Mouse (Mus musculus): ENCODE measurements around the gene Rpia. TPM values are rescaled to one million over a fixed set of nuclear protein-coding genes. Genes with fewer than 3 reads are reported as not detected.
A peak's percentile ranks its signal among the peaks of the same experiment; 100 is the strongest.

Gene Rpia
- polyA plus RNA-seq, 1 experiment = 15.1 TPM

DNA sequence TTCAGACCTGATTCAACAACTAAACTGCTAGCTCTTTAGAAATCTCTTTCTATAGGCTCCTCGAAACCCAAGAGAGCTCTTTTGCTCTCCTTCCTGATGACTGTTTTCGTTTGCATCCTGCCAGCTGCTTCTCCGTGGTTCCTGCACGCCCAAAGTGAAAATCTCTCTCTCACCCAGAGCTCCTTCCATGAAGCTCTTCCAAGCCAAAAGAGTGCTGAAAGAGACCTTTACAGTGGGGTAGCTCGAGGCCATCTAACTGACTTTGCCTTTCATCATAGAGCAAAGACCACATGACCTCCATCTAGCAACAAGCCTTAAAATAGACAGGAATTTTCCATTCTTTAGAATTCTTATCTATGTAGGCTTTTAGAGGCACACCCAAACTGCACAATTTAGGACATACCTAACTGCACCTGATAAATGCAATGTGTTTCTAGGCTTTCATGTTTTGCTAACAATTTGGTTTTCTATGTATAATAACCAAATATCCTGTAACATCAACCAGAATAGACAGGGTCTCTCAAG, 30.4 kb upstream of the Rpia start:
- TF ChIP-seq POLR2A (IDR thresholded peaks at IDR 0.05; ENCODE audit: extremely low read depth, insufficient read depth, low read length) (no peak), CTCF (IDR thresholded peaks at IDR 0.05; ENCODE audit: extremely low read depth, insufficient read depth, low read length) (no peak)
- H3K4me1 ChIP-seq (ENCODE audit: control insufficient read depth, insufficient read depth, low read length) = no peaks in the 10 kb centered on the region; the same call in 1 of the 2 replicates

DNA sequence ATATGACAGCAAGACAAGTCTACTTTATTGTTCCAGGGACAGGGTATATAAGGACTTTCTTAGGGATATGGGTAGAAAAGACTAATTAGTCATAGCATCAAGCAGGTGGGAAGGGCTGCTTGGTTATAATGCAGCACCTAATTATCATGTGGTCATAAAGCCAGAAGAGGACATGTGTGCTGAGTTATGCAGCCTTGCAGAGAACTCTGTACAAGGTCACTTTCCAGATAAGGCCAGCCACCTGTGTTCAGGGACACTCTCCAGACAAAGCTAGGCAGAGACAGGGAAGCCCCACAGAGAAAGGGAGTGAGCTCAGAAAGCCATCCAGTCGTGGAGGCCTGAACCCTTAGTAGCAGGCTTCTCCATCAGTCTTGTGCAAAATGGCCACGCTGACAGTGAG, 29.5 kb upstream of the Rpia start:
- H3K4me1 ChIP-seq (ENCODE audit: control insufficient read depth, insufficient read depth, low read length) = no peaks in the 10 kb centered on the region; the same call in 1 of the 2 replicates
- H3K4me3 ChIP-seq (ENCODE audit: insufficient read depth, low read length) = no peak overlapping the region
- no peak overlapping the region for H3K27ac ChIP-seq (ENCODE audit: insufficient read depth, low read length)
- TF ChIP-seq POLR2A (IDR thresholded peaks at IDR 0.05; ENCODE audit: extremely low read depth, insufficient read depth, low read length) (no peak), CTCF (IDR thresholded peaks at IDR 0.05; ENCODE audit: extremely low read depth, insufficient read depth, low read length) (no peak)

More for the DNA sequence above, 30.4 kb upstream of the Rpia start:
- Histone ChIP-seq H3K27ac (ENCODE audit: insufficient read depth, low read length) (no peak overlapping the region), H3K4me3 (ENCODE audit: insufficient read depth, low read length) (no peak overlapping the region)

DNA sequence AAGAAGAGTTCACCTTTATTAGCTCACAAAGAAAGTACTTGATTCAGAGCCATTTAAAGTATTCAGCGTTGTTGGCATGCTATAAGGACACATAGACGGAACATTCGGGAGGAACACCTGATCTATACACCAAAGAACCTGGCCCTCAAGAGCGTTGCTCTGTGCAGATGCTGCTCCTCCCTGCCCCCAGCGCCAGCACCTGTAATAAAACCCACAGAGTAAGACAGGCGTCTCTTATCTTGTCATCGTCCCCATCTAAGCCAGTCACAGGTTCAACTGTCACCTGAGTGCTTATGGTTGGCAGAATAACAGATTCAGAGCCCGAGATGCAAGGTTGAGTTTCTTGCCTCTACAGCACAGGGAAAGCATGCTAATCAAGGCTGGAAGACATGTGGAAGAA, 23.4 kb upstream of the Rpia start:
- no peak overlapping the region for H3K4me3 ChIP-seq (ENCODE audit: insufficient read depth, low read length)
- no peaks in the 10 kb centered on the region for H3K4me1 ChIP-seq (ENCODE audit: control insufficient read depth, insufficient read depth, low read length)
- H3K27ac ChIP-seq (ENCODE audit: insufficient read depth, low read length) = no peak overlapping the region
- TF ChIP-seq POLR2A (IDR thresholded peaks at IDR 0.05; ENCODE audit: extremely low read depth, insufficient read depth, low read length) (no peak), CTCF (IDR thresholded peaks at IDR 0.05; ENCODE audit: extremely low read depth, insufficient read depth, low read length) (no peak)

DNA sequence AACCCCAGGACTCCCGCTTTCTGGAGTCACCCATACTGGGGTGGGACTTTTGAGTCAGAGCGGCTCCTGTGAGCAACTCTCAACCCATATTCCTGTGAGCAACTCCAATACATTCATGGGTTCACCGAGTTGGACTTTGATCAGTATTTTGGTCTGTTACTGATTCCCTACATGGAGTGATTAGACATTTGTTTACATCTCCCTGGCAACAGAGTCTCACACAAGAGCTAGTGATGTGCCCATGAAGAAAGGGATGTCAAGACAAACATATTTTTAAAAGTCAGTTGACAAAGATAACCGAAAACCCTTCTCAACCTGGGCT, 22.6 kb upstream of the Rpia start:
- Histone ChIP-seq H3K4me3 (ENCODE audit: insufficient read depth, low read length) (no peak overlapping the region), H3K27ac (ENCODE audit: insufficient read depth, low read length) (no peak overlapping the region), H3K4me1 (ENCODE audit: control insufficient read depth, insufficient read depth, low read length) (no peaks in the 10 kb centered on the region)
- TF ChIP-seq CTCF (IDR thresholded peaks at IDR 0.05; ENCODE audit: extremely low read depth, insufficient read depth, low read length) (no peak), POLR2A (IDR thresholded peaks at IDR 0.05; ENCODE audit: extremely low read depth, insufficient read depth, low read length) (no peak)

DNA sequence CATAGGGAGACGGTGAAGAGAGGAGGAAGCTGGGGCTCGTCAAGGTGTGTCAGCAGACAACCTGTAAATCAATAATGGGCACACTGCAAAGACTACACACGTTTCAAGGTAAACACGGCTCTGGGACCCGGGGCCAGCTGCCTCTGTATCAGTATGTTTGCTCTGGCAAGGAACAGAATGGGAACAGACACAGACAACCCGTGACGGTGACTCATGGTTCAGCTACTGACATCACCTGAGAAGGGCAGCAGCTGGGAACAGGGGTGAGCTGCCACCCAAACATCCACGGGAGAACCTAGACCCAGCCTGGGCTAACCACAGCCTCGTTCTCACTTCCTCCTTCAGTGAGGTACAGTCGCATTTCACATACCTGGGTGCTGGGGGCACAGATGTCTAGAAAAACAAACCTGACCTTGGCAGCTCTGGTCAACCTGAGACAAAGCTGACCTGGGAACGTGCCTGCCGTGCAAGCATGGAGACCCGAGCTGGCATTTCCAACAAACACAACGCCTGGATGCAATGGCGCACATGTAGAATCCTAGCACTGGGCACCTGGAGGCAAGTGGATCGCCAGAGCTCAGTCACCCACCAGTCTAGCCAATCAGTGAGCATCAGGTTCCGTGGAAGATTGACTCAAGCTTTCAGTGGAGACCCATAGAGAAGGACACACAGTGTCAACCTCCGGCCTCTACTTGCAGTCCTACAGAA, 22.0 kb upstream of the Rpia start:
- Histone ChIP-seq H3K4me3 (ENCODE audit: insufficient read depth, low read length) (no peak overlapping the region), H3K4me1 (ENCODE audit: control insufficient read depth, insufficient read depth, low read length) (no peaks in the 10 kb centered on the region), H3K27ac (ENCODE audit: insufficient read depth, low read length) (no peak overlapping the region)
- TF ChIP-seq CTCF (IDR thresholded peaks at IDR 0.05; ENCODE audit: extremely low read depth, insufficient read depth, low read length) (no peak), POLR2A (IDR thresholded peaks at IDR 0.05; ENCODE audit: extremely low read depth, insufficient read depth, low read length) (no peak)

DNA sequence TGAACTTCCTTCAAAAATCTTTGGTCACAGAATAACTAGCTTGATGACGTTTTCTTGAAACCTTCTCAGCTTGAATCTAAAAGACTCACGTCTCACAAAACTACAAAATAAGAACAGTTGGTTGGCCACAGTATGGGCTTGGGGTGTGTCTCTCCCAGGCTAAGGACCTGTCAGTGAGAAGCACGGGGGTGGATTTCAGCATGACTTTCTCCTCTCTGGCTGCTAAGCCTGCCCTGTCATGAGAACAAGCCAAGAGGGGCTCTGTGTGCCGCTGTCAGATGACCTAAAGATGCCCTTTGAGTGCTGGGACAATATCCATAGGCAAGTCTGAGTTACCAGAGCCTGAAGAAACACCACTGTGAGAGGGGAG, 20.5 kb upstream of the Rpia start:
- Histone ChIP-seq H3K4me1 (ENCODE audit: control insufficient read depth, insufficient read depth, low read length) (no peaks in the 10 kb centered on the region), H3K27ac (ENCODE audit: insufficient read depth, low read length) (no peak overlapping the region), H3K4me3 (ENCODE audit: insufficient read depth, low read length) (no peak overlapping the region)
- TF ChIP-seq POLR2A (IDR thresholded peaks at IDR 0.05; ENCODE audit: extremely low read depth, insufficient read depth, low read length) = no peak
- TF ChIP-seq CTCF (IDR thresholded peaks at IDR 0.05; ENCODE audit: extremely low read depth, insufficient read depth, low read length) = no peak

DNA sequence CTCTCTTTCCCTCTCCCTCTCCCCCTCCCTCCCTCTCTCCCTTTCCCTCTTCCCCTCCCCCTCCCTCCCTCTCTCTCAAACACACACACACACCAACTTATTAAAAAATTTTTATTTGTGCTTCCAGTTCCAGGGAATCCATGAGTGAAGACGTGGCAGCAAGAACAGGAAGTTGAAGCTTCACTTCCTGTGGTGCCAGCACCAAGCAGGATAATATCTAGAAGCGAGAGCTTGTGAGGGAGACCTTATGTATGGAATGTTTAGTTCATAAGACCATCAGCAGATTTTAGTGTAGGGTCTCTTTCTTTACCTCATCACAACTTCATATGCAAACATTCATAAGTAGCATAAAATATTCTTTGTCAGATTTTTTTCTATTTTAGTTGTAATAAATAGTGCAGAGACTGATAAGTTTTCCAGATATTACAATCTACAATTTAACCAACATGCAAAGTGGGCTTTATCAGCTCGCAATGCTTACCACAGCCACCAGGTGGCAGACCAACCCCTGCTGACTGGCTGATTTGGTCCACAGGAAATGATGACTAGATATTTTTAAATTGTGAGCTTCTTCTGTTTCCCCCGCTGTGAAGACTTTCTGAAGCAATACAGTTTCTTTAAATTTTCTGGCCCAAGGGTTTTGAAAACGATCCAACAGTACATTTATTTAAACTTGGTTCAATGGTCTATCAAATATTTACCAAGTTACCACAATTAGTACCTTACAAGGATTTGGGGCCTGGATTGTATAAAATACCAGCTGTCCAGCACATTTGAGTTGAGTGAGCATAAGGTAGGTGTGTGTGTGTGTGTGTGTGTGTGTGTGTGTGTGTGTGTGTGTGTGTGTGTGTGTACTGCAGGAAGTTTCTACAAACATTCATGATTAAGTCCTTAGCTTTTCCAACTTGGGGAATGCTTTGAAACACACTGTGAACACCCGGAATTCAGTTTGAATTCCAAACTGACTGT, 19.8 kb upstream of the Rpia start:
- H3K4me3 ChIP-seq (ENCODE audit: insufficient read depth, low read length) = no peak overlapping the region
- TF ChIP-seq CTCF (IDR thresholded peaks at IDR 0.05; ENCODE audit: extremely low read depth, insufficient read depth, low read length) (peak; percentile 92), POLR2A (IDR thresholded peaks at IDR 0.05; ENCODE audit: extremely low read depth, insufficient read depth, low read length) (no peak)
- H3K4me1 ChIP-seq (ENCODE audit: control insufficient read depth, insufficient read depth, low read length) = no peaks in the 10 kb centered on the region
- no peak overlapping the region for H3K27ac ChIP-seq (ENCODE audit: insufficient read depth, low read length)

DNA sequence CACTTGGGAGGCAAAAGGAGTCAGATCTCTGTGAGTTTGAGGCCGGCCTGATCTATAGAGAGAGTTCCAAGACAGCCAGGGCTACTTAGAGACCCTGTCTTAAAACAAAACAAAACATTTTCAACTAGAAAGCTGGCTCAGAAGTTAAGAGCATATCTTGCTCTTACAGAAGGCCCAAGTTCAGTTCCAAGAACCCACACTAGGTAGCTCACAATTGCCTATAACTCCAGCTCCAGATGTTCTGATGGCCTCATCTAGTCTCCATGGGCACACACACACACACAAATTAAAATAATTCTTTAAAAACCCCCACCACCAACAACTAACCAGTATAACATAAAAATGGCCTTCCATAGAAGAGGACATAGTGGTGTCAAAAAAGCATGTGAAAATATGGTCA, 18.5 kb upstream of the Rpia start:
- TF ChIP-seq CTCF (IDR thresholded peaks at IDR 0.05; ENCODE audit: extremely low read depth, insufficient read depth, low read length) (no peak), POLR2A (IDR thresholded peaks at IDR 0.05; ENCODE audit: extremely low read depth, insufficient read depth, low read length) (no peak)

DNA sequence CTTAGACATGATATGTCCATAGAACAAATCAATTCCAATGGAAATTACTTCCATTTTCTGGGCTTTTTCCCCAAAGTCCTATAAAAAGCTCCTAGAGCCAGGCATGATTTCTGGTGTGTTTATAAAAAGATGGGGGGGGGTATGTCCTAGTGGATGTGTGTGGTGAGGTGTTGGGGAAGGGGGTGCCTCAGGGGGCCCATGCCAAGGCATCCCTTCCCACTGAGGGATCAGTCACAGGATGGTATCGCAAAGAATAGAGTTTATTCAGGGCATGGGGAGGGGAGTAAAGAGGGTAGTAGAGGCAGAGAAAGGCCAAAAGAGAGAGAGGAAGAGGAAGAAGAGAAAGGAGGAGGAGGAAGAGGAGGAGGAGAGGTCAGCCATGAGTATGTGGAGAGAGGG, 14.5 kb upstream of the Rpia start:
- Histone ChIP-seq H3K4me3 (ENCODE audit: insufficient read depth, low read length) (no peak overlapping the region), H3K4me1 (ENCODE audit: control insufficient read depth, insufficient read depth, low read length) (no peaks in the 10 kb centered on the region; the same call in 1 of the 2 replicates), H3K27ac (ENCODE audit: insufficient read depth, low read length) (no peak overlapping the region)
- no peak for TF ChIP-seq POLR2A (IDR thresholded peaks at IDR 0.05; ENCODE audit: extremely low read depth, insufficient read depth, low read length)
- no peak for TF ChIP-seq CTCF (IDR thresholded peaks at IDR 0.05; ENCODE audit: extremely low read depth, insufficient read depth, low read length)

More for the DNA sequence above, 18.5 kb upstream of the Rpia start:
- Histone ChIP-seq H3K4me1 (ENCODE audit: control insufficient read depth, insufficient read depth, low read length) (no peaks in the 10 kb centered on the region), H3K4me3 (ENCODE audit: insufficient read depth, low read length) (no peak overlapping the region), H3K27ac (ENCODE audit: insufficient read depth, low read length) (no peak overlapping the region)
